Mouse (Mus musculus) lung, postnatal 4 days (tissue): ENCODE measurements around the gene Nif3l1.
A peak's percentile ranks its signal among the peaks of the same experiment; 100 is the strongest.

ENCODE experiments used
- DNase-seq, 2 experiments: peaks; one replicate each; pipeline ENCODE4 v3.0.0; 2021

Nif3l1 gene

GRCm38 (mm10) chr1:58445143-58445722 lies at the start of gene Nif3l1, which contains the start of gene Ppil3:
Gene Nif3l1 (plus strand): TSS chr1:58445151.
Gene Ppil3 (minus strand): TSS chr1:58445486.
- peak; percentile 91 to 93 for DNase-seq

- DNase-seq: no peak
These were observed 49.6 kb upstream of the Nif3l1 start for GRCm38 (mm10) chr1:58395341-58395740.

GRCm38 (mm10) chr1:58396179-58396578 lies 48.8 kb upstream of the Nif3l1 start:
- DNase-seq: no peak

GRCm38 (mm10) chr1:58397731-58398130 lies 47.2 kb upstream of the Nif3l1 start:
- DNase-seq: no peak

- no peak for DNase-seq
These were observed 43.6 kb upstream of the Nif3l1 start for GRCm38 (mm10) chr1:58401396-58401795.

- DNase-seq: no peak
These were observed 41.2 kb upstream of the Nif3l1 start for GRCm38 (mm10) chr1:58403745-58404144.

- no peak for DNase-seq
These were observed 37.6 kb upstream of the Nif3l1 start for GRCm38 (mm10) chr1:58407321-58407720.

- DNase-seq: no peak
These were observed 36.8 kb upstream of the Nif3l1 start for GRCm38 (mm10) chr1:58408141-58408540.

- DNase-seq: no peak
These were observed 35.3 kb upstream of the Nif3l1 start for GRCm38 (mm10) chr1:58409553-58410197.

GRCm38 (mm10) chr1:58410198-58410588 lies 34.8 kb upstream of the Nif3l1 start:
- DNase-seq: no peak

- no peak for DNase-seq
These were observed 34.2 kb upstream of the Nif3l1 start for GRCm38 (mm10) chr1:58410776-58411175.

- no peak for DNase-seq
These were observed 29.5 kb upstream of the Nif3l1 start for GRCm38 (mm10) chr1:58415442-58415841.

GRCm38 (mm10) chr1:58416048-58416447 lies 28.9 kb upstream of the Nif3l1 start:
- no peak for DNase-seq

- no peak for DNase-seq
These were observed 24.9 kb upstream of the Nif3l1 start for GRCm38 (mm10) chr1:58420032-58420431.

- no peak for DNase-seq
These were observed 24.0 kb upstream of the Nif3l1 start for GRCm38 (mm10) chr1:58420961-58421360.

- DNase-seq: peak in 1 of 2 experiments; percentile 54
These were observed 22.1 kb upstream of the Nif3l1 start for GRCm38 (mm10) chr1:58422879-58423278.

- DNase-seq: peak; percentile 97 to 99
These were observed 21.3 kb upstream of the Nif3l1 start, which contains the start of gene Clk1 for GRCm38 (mm10) chr1:58423371-58424248. Gene Clk1 (minus strand): TSS chr1:58424066.

- DNase-seq: no peak
These were observed 20.4 kb upstream of the Nif3l1 start for GRCm38 (mm10) chr1:58424551-58424950.

GRCm38 (mm10) chr1:58444691-58445090 lies 260 bp upstream of the Nif3l1 start:
- DNase-seq: no peak

- no peak for DNase-seq
These were observed 910 bp downstream of the Nif3l1 start for GRCm38 (mm10) chr1:58445861-58446260.

GRCm38 (mm10) chr1:58447766-58448165 lies 2.8 kb downstream of the Nif3l1 start:
- DNase-seq: no peak

- no peak for DNase-seq
These were observed 3.4 kb downstream of the Nif3l1 start for GRCm38 (mm10) chr1:58448396-58448795.

- no peak for DNase-seq
These were observed 9.4 kb downstream of the Nif3l1 start for GRCm38 (mm10) chr1:58454316-58454715.

GRCm38 (mm10) chr1:58458175-58458574 lies 13.2 kb downstream of the Nif3l1 start:
- DNase-seq: no peak
